Mouse (Mus musculus) lung, postnatal 14 days (tissue): ENCODE measurements at regions not wholly inside any gene's neighbourhood (a gene's known extent, or its start where the extent isn't known, plus 50 kb on each side); places are given as distances from the start of the nearest gene placed in this dataset.

Experiments used
- DNase-seq: peaks from one replicate; pipeline ENCODE4 v3.0.0; 2021

DNA sequence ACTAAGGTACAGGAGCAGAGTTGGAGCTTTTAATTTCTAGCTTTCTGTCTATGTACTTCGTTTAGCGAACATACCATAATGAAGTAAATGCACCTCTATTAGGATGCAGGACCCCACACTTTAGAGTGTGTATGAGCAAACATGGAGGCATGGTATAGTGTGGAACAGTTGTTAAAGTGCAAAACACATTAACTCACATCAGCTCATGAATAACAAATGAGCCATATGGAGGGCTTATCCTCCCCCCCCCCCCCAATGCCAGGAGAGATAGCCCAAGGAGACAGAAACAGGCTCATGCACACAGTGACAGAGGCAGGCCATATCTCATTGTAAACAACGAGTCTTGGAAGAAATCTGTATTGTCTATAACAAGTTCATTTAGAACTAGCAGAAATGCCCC is 270.9 kb upstream of the Sall1 start:
- no peak for DNase-seq

DNA sequence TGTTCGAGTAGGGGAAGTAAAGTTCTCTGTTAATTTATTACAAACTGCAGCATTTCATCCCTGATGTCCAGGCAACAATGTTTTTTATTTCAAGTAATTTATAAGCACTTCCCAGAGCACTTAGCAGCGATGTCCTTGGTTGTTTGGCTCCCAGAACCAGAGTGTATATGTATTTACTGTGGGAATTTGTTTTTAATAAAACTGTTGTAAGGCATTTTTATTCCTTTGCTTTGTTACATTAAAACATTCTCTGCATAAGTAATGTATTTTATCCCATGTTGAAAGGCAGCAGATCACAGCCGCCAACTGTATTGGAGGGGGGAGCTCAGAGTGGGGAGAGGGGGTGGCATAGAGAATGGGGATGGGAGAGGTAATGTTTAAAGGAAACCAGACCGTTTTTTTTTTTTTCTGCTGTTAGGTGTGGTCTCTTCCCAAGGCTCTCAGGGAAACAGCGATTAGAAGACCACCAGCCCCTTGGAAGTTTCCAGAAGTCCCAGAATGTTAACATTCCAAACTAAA is 266.8 kb upstream of the Sall1 start:
- DNase-seq = no peak

DNA sequence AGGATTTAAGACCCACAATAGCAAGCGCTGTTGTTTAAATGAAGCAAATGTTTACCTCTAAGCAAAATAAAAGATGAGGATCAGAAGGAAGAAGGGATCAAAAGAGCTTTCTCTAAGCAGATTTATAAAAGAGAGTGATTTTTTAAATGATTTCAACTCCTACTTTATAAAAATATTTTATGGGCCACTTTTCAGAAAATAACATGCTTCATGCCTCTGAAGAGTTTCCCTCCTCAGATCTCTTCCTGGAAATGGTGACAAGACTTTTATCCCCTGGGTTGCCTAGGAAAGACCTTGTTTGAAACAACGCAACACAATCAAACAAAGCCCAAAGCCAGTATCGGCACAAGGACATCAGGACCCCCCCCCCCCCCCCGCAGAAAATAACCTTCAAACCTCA is 265.6 kb upstream of the Sall1 start:
- DNase-seq = no peak

DNA sequence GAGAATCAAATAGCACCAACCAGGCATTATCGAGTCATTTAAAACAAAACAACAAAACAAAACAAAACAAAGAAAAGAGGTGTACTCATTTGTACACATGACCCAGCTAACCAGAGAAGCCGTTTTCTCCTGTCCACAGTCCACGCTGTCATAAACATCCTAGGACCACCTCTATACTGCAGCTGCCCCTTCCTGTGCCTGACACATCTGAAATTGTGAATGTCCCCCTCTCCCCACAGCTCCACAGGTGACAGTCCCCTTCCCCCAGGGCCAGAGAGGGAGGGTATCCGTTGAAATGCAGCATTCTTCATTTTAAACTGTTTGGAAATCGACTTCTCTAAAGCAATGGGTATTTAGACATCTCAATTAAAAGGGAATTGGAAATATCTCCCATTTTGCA is 265.0 kb upstream of the Sall1 start:
- DNase-seq = no peak

DNA sequence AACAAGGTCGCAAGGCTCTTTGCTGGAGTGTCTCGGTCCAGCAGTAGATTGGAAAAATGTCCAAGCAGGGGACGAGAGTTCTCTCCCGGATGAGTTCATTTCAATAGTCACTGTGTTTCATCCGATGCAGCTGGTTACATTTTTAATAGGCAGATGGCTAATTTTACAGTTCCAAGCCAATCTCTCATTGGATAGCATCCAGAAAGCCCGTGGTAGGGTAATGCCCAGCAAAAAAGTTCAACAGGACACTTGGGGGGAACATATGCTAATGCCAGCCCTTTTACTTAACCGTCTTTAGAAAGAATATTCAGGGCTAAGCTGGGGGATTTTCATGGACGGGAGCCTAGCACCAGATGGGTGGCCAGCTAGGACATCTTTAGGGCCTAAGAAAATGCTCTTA is 264.6 kb upstream of the Sall1 start:
- DNase-seq = no peak

DNA sequence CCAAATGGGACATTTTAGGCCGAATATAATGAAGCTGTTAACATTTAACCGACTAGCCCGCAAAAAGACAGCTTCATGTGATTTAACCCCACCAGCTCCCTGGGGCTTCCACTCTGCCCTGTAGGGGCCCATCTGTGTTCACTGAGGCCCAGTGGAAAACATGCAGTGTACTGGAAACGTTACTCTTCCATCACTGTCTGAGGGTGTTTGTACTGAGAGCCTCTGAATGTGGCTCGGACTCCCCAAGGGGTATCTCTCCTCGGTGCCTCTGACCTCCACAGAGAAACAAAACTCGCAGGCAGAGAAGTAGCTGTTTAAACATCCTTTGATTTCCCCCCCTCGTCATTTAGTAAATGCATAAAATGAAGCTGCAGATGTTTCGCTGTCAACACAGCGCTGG is 263.6 kb upstream of the Sall1 start:
- DNase-seq = no peak

DNA sequence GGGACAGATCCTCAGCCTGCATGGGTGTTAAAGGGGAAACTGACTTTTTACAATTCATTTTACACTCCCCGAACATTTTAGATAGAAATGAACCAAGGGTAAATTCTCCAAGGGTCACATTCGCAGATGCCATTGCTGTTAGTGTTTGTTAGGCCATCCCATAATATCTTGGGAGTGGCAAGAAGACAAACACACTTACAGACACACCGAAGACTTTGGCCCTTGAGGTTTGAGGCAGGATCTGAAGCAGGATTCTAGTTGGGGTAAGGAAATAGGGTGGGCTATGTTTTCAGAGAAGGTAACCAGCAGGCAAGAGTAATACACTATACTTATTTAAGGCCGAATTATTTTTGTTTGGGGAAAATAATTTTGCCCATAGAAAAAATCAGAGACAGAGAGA is 263.1 kb upstream of the Sall1 start:
- DNase-seq = no peak

DNA sequence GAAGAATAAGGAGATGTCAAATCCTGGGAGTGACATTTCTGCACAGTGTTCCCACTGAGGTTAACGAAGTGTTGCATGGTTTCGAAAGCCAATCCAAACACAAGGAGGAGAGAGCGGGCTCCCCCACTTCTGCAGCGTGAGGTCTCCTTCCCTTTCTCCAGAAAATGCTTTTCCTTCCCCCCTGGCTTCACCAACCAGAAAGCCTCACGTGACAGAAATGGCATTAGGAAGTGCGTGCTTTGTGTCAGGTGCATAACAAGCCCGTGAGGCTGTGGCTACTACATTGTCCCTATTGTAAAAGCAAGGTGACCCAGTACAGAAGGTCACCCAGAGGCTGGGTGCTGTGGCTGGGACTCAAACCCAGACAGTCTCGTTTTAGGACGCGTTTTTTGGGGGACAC is 260.2 kb upstream of the Sall1 start:
- DNase-seq = no peak

DNA sequence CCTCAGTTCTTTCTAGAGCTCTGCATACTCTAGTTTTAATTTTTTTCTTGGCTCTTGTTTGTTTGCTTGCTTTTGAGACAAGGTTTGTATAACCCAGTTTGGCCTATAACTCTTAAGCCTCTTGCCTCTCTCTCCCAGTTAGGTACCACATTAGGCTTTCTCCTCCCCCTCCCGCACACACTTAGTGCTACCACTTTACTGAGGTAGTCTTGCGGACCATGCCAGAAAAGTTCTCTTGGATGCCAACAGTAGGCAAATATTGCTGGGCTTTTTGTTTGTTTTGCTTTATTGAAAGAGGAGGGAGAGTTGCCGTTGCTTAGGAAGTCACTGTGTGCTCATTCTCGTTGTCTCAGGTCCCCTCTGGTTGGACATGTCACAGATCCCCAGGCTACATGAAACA is 259.4 kb upstream of the Sall1 start:
- no peak for DNase-seq

DNA sequence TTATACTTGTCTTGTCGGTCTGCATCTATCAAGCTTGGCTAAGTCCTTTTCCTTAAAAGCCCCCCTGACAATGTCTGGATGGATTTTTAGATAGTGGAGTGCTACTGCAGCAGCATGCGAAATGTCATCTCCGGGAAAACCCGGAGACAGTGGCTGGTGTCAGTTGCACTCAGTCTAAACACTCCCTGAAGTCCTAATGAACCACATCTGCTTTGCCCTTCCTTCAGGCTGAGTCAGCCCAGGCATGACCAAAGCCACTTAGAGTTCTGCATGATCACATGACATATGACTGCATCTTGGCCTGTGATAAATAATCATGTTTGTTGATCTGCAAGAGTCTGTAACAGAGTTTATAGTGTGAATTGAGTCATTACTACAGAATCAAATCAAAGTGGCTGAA is 255.7 kb upstream of the Sall1 start:
- no peak for DNase-seq

DNA sequence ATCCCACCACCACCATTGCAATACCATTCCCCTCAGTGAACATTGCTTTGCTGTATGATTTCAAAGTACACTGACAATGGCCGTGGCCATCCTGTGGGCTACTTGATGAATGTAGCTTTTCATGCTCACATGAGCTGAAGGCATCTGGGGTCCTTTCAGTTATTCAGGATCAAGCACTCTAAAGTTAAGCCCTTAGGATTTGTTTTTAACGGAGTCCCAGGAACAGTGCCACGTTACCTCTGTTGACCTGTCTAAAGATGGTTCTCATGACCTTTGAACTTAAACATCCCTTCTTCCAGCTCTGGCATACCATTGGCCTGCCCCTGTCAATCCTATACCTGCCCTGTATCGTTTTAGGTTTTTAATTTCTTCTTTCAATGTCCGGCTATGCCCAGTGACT is 251.7 kb upstream of the Sall1 start:
- no peak for DNase-seq

DNA sequence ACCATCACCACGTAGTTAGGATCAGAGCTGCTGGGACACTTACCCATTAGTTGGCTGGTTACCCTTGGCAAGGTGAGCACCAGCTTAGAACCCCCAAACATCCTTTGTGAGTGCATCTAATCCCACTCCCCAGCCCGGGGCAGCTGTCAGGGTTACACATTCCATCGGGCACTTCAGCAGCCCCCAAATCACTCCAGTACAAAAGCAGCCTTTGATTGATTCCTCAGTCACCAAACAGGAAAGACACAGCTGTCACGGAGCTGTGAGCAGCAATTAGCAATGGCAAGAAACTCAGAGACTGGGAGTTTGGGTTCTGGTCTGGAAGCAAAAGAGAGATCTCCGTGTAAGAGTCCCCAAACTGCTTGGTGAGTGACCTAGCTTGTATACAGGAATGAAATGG is 245.1 kb upstream of the Sall1 start:
- DNase-seq = no peak

DNA sequence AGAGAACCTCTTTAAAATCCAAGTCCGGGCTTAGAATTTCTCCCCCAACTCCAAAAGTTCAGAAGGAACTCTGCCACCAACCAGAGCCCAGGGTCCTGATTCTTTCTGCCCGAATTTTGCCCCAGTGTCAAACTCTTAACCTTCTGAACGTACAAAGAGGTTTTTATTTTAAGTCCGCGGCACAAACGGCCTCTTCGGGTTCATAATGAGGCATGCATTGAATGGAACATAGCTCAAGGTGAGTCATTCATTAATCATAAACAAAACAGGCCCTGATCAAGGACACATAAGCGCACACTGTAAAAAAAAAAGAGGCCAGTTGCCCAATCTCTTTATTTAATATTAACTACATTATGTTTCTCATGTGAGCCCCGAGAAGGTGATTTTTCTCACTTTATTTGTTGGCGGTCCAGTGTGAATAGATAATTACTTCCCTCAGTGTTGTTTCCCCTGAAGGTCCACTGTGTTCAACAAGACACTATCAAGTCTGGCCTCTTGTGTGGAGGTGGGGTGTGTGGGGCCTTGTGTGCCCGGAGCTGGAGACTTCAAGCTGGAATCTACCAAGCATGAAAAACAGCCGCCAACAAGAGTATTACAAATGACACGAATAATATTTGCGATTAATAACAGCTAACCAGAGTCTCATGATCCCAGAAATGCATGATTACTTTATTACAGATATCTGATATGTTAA is 241.1 kb upstream of the Sall1 start:
- DNase-seq = no peak

DNA sequence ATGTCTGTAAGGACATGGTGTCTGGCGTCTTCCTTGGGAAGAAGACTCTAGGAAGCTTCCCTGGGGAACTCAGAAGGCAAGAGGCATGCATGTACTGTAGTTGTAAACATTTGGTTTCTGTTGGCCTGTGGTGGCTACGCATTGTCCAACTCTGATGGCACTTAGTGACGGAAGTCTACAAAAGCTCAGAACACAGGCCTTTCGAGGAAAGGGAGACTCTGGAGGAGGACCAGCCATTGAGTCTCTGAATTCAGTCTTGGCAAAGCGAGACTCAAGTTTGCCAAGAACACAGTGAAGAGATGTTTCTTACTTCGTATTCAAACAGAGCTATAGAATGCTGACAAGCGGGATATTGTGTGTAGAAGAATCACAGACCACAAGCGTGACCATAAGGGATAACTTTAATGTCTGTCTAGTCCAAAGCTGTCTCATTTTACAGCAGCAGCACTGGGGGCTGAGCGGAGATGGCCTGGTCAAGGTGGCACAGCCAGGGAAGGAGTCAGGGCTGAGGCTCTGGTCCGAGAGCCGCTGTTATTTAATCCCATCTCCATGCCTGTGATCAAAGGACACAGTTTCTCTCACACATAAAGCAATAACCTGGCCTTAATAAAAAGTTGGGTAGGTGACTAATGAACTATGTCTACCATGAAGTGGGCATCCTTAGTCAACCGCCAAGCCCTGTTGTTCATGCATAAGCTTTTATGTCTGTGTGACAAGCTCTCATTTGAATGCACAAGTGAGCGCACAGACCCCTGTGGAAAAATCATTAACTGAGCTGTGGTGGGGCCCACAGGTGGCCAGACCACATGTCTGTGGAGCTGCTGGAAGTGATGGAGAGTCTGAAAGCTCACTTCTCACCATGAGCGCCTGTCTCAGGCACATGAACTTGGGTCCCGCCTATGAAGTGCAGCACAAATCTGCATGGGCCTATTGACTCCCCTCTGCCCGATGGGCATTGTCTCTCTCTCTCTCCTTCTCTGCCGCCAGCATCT is 239.4 kb upstream of the Sall1 start:
- DNase-seq = no peak

DNA sequence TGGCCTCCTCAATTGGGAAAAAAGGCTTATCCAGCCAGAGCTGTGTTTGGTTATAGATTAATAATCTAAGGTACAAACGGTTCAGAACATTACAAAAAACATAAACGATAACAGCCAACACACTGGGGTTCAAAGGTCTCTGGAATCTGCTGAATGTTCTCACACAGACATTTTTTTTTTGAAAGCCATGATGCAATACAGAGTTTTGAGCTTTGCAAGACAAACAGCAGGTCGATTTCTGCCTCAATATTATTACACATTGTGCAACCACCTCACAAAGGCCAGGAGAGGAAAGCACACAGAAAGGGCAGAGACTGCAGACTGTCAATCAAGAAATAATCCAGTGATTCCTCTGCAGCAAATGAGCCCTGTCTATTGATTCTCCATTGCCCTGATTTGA is 235.9 kb upstream of the Sall1 start:
- no peak for DNase-seq

DNA sequence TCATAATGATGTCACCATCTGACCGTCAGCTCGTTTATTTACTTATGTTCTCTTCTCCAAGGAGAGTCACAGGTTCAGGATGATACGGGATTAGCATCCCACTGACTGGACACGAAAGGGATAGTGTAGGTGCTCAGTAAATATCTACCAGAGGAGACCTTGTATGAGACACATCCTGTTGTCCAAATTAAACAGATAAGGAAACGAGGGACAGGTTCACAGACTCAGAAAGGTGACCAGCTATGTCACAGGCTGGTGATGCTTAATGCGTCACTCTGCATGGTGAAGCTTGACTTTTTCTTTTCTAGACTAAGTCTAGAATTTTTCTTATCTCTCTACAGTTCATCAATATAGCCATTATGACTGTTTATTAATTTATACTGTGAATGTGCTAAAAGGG is 235.2 kb upstream of the Sall1 start:
- DNase-seq = no peak

DNA sequence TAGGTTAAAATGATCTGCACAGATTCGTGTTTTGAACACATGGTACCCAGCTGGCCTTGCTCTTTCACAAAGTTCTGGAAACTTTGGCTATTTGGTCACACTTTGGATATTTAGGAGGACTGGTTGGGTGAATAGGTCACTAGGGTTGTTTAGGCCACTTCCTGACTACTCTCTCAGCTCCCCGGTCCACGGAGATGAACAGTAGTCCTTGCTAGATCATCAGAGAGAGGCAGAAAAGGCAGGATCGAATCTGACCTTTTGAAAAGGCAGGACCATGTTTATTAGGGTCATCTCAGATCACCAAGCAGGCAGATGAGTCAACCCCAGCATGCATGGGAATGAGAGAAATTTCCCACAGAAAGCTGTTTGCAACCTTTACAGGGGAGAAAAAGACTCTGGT is 229.3 kb upstream of the Sall1 start:
- no peak for DNase-seq

DNA sequence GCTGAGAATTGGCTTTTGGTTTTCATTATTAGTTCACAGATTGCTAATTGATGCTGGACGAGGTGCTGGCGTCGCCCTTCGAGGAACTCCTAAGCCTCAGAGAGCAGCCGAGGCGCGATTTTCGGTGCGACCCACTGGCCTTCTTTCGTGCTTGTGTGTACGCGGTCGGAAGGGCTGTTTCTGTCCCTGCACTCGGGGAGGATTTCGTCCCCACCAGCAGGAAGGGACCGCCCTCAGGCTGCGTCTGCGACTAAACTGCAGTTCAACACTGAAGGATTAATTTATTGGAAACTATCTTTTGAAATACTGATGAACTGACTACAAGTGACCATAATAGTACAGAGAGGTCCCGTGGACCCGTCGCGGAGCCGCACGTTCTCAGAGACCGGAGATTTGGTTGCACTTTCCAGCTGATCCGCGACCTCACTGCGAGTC is 228.4 kb upstream of the Sall1 start:
- peak; percentile 13 for DNase-seq

DNA sequence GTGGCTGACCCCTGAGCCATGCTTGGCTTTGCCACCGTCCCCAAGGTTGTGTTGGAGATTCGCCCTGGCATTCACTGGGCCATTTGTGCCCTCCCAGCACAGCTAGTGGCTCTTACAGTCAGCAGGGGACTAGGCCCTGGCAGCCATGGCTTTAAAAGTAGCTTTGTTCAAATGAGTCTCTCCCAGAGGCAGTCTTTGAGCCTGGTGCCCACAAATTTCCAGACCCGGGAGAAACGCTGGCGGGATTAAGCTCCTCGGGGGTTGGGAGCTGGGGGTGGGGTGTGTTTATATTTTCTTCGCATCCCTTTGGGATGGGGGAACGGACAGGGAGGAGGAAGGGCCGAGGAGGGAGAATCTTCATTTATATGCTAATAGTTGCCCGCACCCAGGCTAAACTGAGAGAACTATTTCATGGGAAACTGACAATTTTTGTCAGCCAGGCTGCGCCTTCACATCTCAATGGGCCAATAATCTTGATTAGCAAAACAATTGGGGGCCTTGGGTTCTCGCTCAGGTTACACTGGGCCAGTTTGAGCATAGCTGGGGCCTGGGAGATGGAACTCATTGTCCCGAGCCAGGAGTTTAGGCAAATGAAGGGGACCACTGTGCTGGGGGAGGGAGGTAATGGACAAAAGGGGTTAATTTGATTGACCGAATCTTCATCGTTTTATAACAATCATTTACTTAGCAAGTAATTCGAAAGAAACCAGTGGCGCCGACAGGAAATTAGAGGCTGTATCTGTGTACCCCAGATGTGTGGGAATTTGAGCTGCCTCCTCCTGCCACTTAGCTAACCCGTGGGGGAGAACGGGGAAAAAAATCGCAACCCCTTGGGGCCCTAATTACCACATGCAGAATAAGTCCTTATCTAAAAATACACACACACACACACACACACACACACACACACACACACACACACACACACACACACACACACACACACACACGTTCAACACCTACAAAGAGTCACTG is 227.7 kb upstream of the Sall1 start:
- DNase-seq = no peak

DNA sequence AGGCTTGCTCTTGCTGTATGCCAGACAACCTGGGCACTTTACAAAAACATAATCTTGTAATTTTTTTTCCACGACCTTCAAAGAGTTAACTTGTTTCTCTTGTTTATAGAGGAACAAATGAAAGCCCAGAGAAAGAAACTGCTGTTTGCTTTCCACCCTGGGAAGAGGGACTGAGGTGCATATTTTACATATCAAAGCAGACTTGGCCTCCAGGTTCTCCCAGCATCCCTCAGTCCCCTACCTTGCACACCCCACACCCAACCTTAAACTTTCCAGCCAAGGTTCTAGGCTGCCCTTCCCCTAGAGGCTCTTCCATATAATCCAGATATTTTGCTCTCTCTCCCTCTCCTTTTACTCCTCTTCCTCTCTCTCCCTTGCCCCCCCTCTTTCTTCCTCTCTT is 226.0 kb upstream of the Sall1 start:
- DNase-seq = no peak

DNA sequence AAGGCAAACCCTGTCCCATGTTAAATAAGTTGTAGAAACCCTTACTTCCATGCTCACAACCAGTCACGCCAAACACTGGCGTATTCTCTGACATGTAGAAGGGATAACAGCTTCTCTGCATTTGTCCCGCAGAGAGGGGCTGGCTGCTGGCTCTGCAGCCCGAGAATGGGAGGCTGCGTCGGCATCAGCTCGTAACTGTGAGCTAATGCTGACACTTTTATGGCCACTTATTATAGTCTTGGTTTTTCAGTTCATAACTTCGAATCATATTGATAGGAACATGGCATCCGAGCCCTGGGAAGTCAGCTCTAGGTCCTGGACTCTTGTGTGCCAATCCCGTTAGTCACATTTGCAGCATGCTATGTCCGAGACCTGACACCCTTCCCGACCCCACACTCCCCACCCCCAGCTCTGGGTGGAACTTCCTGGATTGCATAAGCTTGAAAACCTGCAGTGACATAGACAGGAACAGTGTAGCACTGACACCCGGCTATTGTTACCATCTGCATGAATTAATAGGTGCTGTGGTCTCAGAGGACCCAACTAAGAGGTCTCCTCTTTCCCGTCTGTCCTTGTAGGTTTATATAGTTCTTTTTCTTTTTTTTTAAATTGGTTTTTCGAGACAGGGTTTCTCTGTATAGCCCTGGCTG is 217.3 kb upstream of the Sall1 start:
- DNase-seq = no peak

DNA sequence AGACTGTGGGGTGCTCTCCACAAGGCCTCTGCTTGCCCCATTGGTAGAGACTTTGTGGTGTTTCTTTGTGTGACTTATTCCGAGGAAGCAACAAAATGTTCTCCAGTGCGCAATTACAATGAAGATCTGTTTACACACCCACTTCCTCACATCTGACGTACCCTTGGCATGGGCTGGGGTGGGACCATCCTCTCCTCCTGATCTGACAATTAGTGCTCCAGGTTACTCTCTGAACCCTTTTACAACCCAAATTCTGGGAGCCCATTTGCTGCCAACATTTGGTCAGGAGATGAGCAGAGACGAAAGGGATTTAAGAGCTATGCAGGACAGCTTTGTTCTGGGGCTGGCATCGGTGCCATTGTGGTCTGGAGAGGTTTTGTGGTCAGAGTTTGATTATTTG is 215.9 kb upstream of the Sall1 start:
- DNase-seq = peak; percentile 18
